Mouse (Mus musculus) liver, adult 2 months (tissue): ENCODE data around the gene Borcs8.

ENCODE experiments used
- CTCF ChIP-seq: fragments of 200-500 bp; IDR thresholded peaks from 2 replicates; pipeline ENCODE4 v1.5.1; 2011; ENCODE audit warnings: low read depth, low read length, control low read depth
- POLR2A ChIP-seq: fragments of 200-500 bp; IDR thresholded peaks from 2 replicates; pipeline ENCODE4 v1.6.1; 2011; ENCODE audit warnings: low read length, control low read depth; ENCODE audit not compliant: insufficient read depth; ENCODE audit errors: extremely low read depth

GRCm38 (mm10) chr8:70157240-70157800 is 18.0 kb downstream of the Borcs8 start:
- TF ChIP-seq POLR2A (no peak), CTCF (no peak)
